Mouse (Mus musculus) forelimb bud, embryonic 11.5 days (tissue): ENCODE measurements around the gene Ing1.

Experiments used
- DNase-seq: peaks from one replicate; pipeline ENCODE4 v3.0.0-alpha.2; 2012; ENCODE audit warnings: low read depth, low spot score

The Ing1 gene

GRCm38 (mm10) chr8:11554799-11555719 is at the start of gene Ing1:
Ing1 (plus strand) TSS chr8:11555571.
- DNase-seq: peak; percentile 99

DNA sequence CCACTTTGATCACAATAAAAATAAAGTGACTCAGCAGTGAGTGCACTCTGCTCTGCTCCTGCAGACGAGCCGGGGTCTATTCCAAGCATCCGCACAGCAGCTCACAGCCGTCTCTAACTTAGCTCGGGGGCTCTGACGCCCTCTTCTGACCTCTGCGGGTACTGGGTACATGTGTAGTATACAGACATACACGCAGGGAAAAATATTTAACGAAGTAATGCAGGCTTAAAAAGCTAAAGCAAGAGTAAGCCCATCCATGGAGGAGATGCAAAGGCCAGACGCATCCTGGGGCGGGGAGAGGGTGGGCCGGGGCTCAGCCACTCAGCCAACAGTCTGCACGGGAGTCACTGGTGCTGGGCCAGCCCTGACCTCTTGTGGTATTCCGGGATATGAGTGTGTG is 49.3 kb upstream of the Ing1 start:
- no peak for DNase-seq

DNA sequence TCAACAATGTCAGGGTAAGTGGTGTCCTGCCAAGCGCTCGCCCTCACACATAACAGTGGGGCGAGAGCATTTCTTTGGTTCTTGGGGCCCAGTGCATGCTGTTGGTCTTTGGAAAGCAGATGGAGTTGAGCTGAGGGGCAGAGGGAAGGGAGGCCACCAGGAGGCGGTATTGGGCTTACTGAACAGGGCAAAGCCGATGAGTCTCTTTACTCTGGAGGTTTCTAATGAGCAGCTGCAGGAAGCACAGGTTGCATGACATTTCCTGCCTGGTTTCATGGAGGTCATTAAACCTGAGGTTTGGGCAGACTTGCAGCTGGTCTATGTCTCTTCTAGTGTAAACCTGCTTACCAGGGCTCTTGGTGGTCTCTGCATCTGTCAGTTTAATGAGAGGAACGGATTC is 48.6 kb upstream of the Ing1 start:
- DNase-seq: peak; percentile 71

DNA sequence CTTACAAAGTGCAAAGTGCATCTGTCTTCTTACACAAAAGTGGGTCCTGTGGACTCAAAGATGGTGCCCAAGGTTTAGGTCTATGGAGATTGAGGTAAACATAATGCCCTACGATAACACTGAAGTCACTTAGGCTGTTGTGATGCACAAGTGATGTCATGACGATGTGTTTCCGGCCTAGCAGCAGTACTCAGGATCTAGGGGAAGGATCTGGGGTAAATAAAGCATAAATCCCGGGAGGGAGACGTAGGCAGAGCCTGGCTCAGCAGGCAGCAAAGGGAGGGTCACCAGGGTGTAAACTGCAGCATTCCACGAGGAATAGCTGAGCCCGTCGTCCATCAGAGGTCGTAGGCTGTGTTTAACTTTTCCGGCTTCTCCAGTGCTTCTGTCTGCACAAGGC is 46.5 kb upstream of the Ing1 start:
- no peak for DNase-seq

GRCm38 (mm10) chr8:11510971-11511370 is 44.4 kb upstream of the Ing1 start:
- DNase-seq: no peak

DNA sequence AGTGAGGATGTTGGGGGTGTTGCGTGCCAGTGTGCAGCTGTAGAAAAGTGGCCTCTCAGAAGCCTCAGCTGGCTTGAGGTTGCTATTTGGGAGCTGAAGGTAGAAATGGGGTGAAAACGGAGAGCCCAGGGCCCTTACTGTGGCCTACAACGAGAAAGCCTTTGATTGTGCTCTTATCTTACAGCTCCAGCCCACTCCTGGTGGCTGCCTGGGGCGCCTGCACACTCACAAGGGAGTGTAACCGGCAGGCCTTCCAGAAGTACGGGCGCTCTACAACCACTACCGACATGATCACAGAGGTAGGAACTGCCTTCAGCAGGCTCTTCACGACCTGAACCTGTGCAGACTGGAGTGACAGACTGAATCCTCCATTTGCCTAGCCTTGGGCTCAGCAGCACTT is 42.7 kb upstream of the Ing1 start:
- DNase-seq: no peak

- DNase-seq: no peak
These were observed 42.1 kb upstream of the Ing1 start for GRCm38 (mm10) chr8:11513247-11513646.

- no peak for DNase-seq
These were observed 39.1 kb upstream of the Ing1 start for GRCm38 (mm10) chr8:11516292-11516691.

DNA sequence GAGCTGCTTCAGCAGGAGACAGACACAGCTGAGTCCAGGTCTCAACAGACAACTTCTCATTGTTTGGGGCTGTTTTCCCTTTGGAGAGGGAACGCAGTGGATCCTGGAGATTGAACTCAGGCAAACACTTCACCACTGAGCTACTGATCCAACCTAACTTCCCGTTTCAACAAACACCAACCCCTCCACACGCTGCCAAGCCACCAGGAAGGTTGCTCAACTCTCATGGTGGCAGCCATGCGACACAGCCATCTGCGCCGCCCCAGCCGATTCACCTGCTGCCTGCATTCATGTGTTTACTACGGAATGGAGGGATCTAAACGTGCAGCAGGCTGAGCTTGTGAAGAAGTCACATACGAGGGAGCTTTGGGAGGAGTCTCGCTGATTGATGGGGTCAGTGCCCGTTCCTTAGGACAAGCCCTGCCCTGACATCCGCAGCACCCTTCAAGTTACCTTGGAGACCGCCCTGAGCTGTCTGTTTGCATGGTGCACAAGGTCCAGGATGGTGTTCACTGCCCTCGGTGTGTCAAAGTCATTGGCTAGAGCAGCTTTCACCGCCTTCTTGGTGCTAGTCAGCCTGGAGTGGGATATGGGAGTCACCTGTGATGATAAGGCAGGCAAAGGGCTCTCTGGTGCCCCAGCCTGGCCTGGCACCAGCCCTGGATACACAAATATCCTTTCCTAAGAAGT is 37.9 kb upstream of the Ing1 start:
- no peak for DNase-seq

GRCm38 (mm10) chr8:11518056-11518396 is 37.3 kb upstream of the Ing1 start:
- DNase-seq: no peak

DNA sequence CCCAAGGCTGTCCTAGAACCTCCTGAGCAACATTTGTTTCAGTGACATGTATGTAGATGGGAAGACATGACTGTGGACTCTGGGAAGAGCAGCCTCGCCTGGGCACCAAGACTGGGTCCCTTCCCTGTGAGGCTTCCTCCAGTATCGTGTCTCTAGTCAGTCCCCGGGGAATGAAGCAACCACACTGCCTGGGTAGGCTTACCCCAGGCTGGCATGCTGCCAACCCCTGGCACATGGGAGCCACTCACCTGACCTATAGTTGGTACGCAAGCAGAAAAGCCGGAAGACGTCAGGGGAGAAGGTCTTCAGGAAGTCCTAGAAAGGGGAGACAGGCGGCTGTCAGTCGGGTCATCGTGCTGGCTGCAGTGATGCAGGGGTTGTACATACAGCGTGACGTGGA is 36.7 kb upstream of the Ing1 start:
- DNase-seq: no peak

DNA sequence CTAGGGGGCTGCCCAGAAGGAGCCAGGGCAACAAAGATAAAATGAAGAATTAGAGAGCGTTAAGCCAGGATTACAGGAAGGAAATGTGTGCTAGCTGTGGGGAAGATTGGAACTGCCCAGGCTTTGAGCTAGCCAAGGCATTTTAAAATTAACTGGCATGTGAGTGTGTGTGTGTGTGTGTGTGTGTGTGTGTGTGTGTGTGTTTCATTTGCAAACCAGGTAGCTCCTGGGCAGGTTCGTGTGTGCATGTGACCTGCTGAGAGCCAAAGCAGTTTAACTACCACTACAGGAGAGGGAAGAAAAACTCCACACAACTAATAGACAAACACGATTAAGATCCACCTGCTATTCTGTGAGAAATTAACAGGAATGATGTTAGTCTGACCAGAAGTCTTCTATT is 32.0 kb upstream of the Ing1 start:
- DNase-seq: no peak

DNA sequence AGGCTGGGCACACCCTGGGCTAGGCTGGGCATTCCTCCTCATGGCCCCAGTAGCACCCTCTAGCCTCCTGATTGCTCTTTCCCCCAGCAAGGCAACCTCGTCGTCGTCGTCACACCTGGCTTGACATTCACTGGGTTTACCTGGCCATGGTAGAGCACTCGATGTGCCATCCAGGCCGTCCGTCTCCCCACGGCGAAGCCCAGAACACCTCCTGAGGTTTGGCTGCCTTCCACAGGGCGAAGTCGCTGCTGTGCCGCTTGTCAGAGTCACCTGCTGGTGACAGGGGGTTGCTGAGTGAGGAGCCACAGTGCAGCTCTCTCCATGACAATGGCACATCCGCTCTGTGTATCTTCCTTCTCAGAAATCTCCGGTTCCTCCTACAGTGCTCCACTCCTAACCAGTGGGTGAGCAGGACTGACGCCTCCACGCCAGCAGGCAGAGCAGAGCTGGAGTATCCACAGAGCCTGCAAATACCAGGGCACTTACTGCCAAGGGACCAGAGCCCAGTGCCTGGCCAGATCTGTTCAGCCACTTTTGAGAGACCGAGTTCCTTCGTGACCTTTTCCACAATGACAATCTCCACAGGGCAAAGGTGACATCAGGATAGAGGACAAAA is 25.1 kb upstream of the Ing1 start:
- no peak for DNase-seq

- DNase-seq: no peak
These were observed 24.5 kb upstream of the Ing1 start for GRCm38 (mm10) chr8:11530849-11531248.

- no peak for DNase-seq
These were observed 20.9 kb upstream of the Ing1 start for GRCm38 (mm10) chr8:11534494-11534893.

GRCm38 (mm10) chr8:11539049-11539448 is 16.3 kb upstream of the Ing1 start:
- no peak for DNase-seq

- no peak for DNase-seq
These were observed 15.2 kb upstream of the Ing1 start for GRCm38 (mm10) chr8:11540182-11540581.

DNA sequence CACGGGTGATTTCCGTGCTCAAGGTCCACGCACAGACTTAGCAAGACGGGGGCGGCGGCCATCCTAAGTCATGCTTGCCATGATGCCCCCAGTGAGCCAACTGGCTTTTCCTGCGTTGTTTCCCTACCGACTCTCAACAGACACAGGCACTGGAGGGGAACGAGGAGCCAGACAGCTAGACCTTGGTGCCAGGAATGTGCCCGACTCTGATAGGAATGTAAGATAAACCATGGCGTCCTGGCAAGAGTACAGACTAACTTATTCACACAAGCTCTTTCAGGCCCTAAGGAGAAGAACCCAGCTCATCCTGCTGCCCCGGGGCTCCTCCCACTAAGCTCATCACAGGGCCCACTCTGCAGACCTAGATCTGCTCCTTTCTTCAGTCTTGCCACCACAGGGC is 13.3 kb upstream of the Ing1 start:
- DNase-seq: no peak

DNA sequence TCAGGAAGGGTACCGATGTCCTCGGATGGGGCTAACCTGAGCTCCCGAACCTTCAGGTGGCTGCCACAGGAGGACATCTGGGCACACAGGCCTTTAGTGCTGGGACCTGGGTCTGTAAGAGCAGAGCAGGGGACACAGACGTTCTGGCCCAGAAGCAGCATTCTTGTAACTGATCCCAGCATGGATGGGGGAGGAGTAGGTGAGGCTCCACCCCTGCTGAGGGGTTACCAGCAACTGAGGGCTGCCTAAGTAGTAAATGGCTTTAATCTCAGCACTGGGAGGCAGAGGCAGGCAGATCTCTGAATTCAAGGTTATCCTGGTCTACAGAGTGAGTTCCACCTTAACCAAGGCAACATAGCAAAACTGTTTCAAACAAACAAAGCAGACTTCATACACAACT is 12.5 kb upstream of the Ing1 start:
- DNase-seq: no peak

DNA sequence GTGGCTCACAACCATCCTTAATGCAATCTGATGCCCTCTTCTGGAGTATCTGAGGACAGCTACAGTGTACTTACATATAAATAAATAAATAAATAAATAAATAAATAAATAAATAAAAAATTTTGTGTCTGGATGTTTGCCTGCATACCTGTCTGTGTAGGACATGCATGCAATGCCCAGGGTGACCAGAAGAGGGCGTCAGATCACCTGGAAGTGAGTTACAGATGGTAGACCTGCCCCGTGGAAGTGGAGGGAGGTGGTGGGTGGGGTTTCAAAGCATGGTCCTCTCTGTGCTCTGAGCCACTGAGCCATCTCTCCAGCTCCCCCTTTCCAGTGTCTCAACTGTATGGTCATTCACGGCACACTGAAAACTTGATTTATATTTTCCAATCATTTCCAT is 11.0 kb upstream of the Ing1 start:
- peak; percentile 54 for DNase-seq

GRCm38 (mm10) chr8:11547063-11547462 is 8.3 kb upstream of the Ing1 start:
- peak; percentile 6 for DNase-seq

GRCm38 (mm10) chr8:11549706-11550105 is 5.7 kb upstream of the Ing1 start:
- DNase-seq: peak; percentile 45
